Mouse (Mus musculus): ENCODE measurements around the gene Slfn9.

DNA sequence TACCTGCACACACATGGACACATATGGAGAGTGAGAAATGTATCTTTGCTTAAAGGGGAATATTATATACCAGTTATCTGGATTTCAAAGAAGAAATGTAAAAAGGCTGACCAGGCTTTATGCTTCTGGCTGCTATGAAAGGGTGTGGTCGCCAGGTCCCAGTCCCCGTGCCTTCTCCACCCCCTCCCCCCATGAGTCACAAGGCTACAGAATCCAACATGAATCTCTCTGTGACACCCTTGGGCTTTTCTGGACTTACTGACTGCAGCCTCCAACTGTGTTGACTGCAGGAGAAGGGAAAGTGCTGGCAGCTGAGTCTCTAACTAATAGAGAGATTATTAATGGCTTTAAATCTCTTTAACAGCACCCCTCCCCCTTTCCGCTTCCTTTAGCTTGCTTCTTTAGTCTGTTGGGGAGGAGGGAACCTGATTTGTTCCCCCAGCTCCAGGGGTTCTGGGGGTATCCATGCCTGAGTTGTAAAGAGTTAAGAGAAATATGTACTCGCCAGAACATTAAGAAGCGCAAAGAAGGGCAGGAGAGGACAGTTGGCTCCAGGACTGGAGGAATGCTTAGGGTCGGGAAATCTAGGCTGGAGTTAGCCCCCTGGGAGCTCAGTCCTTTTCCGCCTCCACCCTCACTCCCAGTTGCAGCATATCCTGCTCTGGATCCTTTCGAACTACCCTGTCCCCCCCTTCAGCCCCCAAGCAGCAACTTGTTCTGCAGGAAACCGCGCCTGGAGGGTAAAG, 40.7 kb downstream of the Slfn9 start, which contains the start of gene Slfn5:
- TF ChIP-seq POLR2A (IDR thresholded peaks at IDR 0.05; ENCODE audit: low read depth, low read length) (no peak), CTCF (IDR thresholded peaks at IDR 0.05; ENCODE audit: extremely low read depth, insufficient read length, insufficient replicate concordance, low read depth, low read length) (no peak)
